Mouse (Mus musculus): ENCODE data around the gene Katnb1. TPM values are rescaled to one million over a fixed set of nuclear protein-coding genes. Genes with fewer than 3 reads are reported as not detected.

The Katnb1 gene
- polyA plus RNA-seq, 1 experiment, result 17.7 TPM

DNA sequence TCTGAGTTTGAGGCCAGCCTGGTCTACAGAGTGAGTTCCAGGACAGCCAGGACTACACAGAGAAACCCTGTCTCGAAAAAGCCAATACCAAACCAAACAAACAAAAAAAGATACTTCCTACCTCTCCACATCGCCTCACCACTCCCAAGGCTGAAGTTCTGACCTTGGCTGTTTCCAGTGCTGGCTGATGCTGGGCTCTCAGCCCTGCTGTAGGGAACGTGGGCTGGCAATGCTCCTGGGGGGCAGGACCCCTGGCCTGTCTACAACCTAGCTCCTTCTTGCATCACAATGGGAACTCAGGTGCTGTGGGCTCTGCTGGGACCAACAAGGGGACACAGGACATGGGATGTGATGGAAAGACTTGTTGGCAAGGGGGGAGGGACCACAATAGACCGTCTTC lies 32.1 kb downstream of the Katnb1 start:
- 80% methylated on average over 4 of the region's 4 CpGs for WGBS
- no peaks in the 10 kb centered on the region for H3K27me3 ChIP-seq (ENCODE audit: control insufficient read depth, insufficient read depth, low read length)
- H3K36me3 ChIP-seq (ENCODE audit: control insufficient read depth, insufficient read depth, low read length), result 0 out of 2 replicates have a peak, but pooled peaks cover 2% of the 10 kb centered on the region
- H3K4me3 ChIP-seq (ENCODE audit: low read depth, low read length), result no peak overlapping the region
- TF ChIP-seq POLR2A (IDR thresholded peaks at IDR 0.05; ENCODE audit: low read depth, low read length), result no peak
- TF ChIP-seq CTCF (IDR thresholded peaks at IDR 0.05; ENCODE audit: extremely low read depth, insufficient read length, insufficient replicate concordance, low read depth, low read length), result no peak
- no peaks in the 10 kb centered on the region for H3K4me1 ChIP-seq (ENCODE audit: control insufficient read depth, insufficient read depth, insufficient read length, low read length)
- H3K27ac ChIP-seq (ENCODE audit: insufficient read depth, low read depth, low read length), result no peak overlapping the region

DNA sequence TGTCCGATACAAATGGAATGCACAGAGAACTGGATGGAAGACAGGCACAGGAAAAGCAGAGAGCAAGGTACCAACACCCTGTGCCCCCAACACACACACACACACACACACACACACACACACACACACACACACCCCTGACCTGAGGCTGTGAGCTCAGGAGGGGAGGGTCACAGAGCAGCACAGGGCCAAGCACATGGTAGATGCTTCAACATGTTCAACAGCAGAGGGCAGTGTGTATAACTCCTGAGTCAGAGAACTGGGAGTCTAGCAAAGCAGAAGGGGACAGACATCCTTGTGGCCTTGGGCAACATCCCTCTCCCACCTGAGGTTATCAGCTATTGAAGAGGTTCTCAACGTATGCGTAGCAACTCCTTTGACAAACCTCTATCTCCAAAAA lies 32.8 kb downstream of the Katnb1 start:
- Histone ChIP-seq H3K27me3 (ENCODE audit: control insufficient read depth, insufficient read depth, low read length) (no peaks in the 10 kb centered on the region), H3K4me3 (ENCODE audit: low read depth, low read length) (no peak overlapping the region), H3K36me3 (ENCODE audit: control insufficient read depth, insufficient read depth, low read length) (0 out of 2 replicates have a peak, but pooled peaks cover 2% of the 10 kb centered on the region), H3K4me1 (ENCODE audit: control insufficient read depth, insufficient read depth, insufficient read length, low read length) (no peaks in the 10 kb centered on the region), H3K27ac (ENCODE audit: insufficient read depth, low read depth, low read length) (no peak overlapping the region)
- TF ChIP-seq POLR2A (IDR thresholded peaks at IDR 0.05; ENCODE audit: low read depth, low read length), result no peak
- peak; percentile 25; the same call in 1 of the 2 replicates for TF ChIP-seq CTCF (IDR thresholded peaks at IDR 0.05; ENCODE audit: extremely low read depth, insufficient read length, insufficient replicate concordance, low read depth, low read length)
- 76% methylated on average over 3 of the region's 3 CpGs for WGBS

DNA sequence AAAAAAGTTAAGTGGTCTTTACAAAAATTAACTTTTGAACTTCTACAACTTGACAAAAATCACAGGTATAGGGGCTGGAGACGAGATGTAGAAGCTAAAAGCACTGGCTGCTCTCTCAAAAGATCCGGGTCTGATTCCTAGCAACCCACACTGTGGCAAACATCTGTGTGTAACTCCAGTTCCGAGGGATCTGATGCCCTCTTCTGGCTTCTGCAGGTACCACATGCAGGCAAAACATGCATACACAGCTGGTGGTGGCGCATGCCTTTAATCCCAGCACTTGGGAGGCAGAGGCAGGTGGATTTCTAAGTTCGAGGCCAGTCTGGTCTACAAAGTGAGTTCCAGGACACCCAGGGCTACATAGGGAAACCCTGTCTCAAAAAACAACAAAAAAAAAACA lies 42.5 kb downstream of the Katnb1 start:
- WGBS, result 96% methylated on average over 5 of the region's 5 CpGs
- TF ChIP-seq CTCF (IDR thresholded peaks at IDR 0.05; ENCODE audit: extremely low read depth, insufficient read length, insufficient replicate concordance, low read depth, low read length) (peak; percentile 17; the same call in 1 of the 2 replicates), POLR2A (IDR thresholded peaks at IDR 0.05; ENCODE audit: low read depth, low read length) (no peak)
- Histone ChIP-seq H3K4me3 (ENCODE audit: low read depth, low read length) (no peak overlapping the region), H3K27ac (ENCODE audit: insufficient read depth, low read depth, low read length) (no peak overlapping the region), H3K27me3 (ENCODE audit: control insufficient read depth, insufficient read depth, low read length) (no peaks in the 10 kb centered on the region), H3K4me1 (ENCODE audit: control insufficient read depth, insufficient read depth, insufficient read length, low read length) (no peaks in the 10 kb centered on the region), H3K36me3 (ENCODE audit: control insufficient read depth, insufficient read depth, low read length) (peaks cover 9% of the 10 kb centered on the region)

DNA sequence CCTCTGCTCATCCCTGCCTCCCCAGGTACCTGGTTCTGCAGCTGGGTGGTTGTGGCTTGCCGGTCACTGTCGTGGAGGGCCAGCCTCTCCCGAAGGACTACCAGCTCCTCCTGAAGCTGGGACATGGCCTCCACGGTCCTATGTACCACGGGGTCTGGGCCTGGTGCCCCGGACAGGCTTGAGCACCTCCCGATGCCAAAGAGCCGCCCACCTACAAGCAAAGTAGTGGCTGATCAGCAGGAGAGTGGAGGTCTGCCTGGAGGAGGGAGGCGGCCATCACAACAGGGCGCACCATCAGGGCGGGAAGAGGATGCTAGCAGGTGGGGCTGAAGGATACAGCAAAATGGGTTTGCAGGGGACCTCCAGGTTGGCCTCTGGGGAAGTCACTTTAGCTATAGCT lies 45.5 kb downstream of the Katnb1 start:
- no peaks in the 10 kb centered on the region for H3K27me3 ChIP-seq (ENCODE audit: control insufficient read depth, insufficient read depth, low read length)
- H3K4me3 ChIP-seq (ENCODE audit: low read depth, low read length), result no peak overlapping the region
- H3K36me3 ChIP-seq (ENCODE audit: control insufficient read depth, insufficient read depth, low read length), result peaks cover 11% of the 10 kb centered on the region
- no peak overlapping the region for H3K27ac ChIP-seq (ENCODE audit: insufficient read depth, low read depth, low read length)
- no peak for TF ChIP-seq CTCF (IDR thresholded peaks at IDR 0.05; ENCODE audit: extremely low read depth, insufficient read length, insufficient replicate concordance, low read depth, low read length)
- TF ChIP-seq POLR2A (IDR thresholded peaks at IDR 0.05; ENCODE audit: low read depth, low read length), result no peak
- peaks cover 3% of the 10 kb centered on the region; the same call in 1 of the 2 replicates for H3K4me1 ChIP-seq (ENCODE audit: control insufficient read depth, insufficient read depth, insufficient read length, low read length)
- 91% methylated on average over 11 of the region's 11 CpGs for WGBS

DNA sequence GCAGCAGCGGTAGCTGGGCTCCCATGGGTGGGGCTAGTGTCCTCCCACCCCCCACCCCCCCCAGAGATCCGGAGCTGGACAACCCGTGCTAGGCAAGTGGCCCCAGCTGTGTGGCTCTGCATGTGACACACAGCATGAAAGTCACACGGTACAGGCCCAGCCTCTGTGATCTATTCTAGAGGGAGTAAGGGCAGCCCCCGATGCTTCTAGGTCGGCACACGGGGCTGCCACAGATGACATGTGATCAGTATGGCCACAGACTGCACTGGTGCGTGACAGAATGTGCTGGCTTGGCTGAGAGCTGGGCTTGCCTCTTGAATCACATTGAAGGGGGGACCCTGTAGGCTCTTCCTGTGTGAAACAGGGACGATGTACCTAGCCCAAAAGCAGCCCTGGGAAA lies 46.7 kb downstream of the Katnb1 start:
- Histone ChIP-seq H3K4me3 (ENCODE audit: low read depth, low read length) (no peak overlapping the region), H3K4me1 (ENCODE audit: control insufficient read depth, insufficient read depth, insufficient read length, low read length) (peaks cover 3% of the 10 kb centered on the region; the same call in 1 of the 2 replicates), H3K27me3 (ENCODE audit: control insufficient read depth, insufficient read depth, low read length) (no peaks in the 10 kb centered on the region), H3K27ac (ENCODE audit: insufficient read depth, low read depth, low read length) (no peak overlapping the region), H3K36me3 (ENCODE audit: control insufficient read depth, insufficient read depth, low read length) (peaks cover 9% of the 10 kb centered on the region)
- 88% methylated on average over 9 of the region's 9 CpGs for WGBS
- TF ChIP-seq CTCF (IDR thresholded peaks at IDR 0.05; ENCODE audit: extremely low read depth, insufficient read length, insufficient replicate concordance, low read depth, low read length) (no peak), POLR2A (IDR thresholded peaks at IDR 0.05; ENCODE audit: low read depth, low read length) (no peak)

DNA sequence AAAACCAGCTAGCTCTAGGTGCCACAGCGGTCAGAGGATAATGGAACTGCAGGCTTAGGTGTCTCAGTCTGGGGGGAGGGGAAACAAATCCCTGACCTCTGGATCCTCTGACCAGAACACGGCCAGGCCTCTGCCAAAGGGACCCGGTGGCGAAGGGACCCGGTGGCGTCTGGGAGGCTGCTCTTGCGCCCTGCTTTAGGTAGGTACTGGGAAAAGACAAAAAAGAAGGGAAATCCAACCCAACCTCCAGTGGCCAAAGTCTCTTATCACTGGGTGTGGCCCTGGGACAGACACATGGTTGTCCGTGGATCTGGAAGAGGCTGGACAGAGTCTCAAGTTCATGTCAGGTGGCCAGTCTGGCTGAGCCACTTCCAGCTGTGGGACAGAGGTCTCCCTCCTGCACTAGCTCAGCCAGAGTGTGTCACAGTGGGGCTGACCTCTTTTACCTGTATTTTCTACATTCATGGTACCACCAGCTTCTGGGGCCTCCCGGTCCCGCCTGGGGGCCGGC lies 47.8 kb downstream of the Katnb1 start:
- Histone ChIP-seq H3K27me3 (ENCODE audit: control insufficient read depth, insufficient read depth, low read length) (no peaks in the 10 kb centered on the region), H3K36me3 (ENCODE audit: control insufficient read depth, insufficient read depth, low read length) (peaks cover 9% of the 10 kb centered on the region), H3K4me1 (ENCODE audit: control insufficient read depth, insufficient read depth, insufficient read length, low read length) (peaks cover 3% of the 10 kb centered on the region; the same call in 1 of the 2 replicates), H3K27ac (ENCODE audit: insufficient read depth, low read depth, low read length) (no peak overlapping the region), H3K4me3 (ENCODE audit: low read depth, low read length) (no peak overlapping the region)
- TF ChIP-seq CTCF (IDR thresholded peaks at IDR 0.05; ENCODE audit: extremely low read depth, insufficient read length, insufficient replicate concordance, low read depth, low read length), result no peak
- no peak for TF ChIP-seq POLR2A (IDR thresholded peaks at IDR 0.05; ENCODE audit: low read depth, low read length)
- 87% methylated on average over 11 of the region's 11 CpGs for WGBS

DNA sequence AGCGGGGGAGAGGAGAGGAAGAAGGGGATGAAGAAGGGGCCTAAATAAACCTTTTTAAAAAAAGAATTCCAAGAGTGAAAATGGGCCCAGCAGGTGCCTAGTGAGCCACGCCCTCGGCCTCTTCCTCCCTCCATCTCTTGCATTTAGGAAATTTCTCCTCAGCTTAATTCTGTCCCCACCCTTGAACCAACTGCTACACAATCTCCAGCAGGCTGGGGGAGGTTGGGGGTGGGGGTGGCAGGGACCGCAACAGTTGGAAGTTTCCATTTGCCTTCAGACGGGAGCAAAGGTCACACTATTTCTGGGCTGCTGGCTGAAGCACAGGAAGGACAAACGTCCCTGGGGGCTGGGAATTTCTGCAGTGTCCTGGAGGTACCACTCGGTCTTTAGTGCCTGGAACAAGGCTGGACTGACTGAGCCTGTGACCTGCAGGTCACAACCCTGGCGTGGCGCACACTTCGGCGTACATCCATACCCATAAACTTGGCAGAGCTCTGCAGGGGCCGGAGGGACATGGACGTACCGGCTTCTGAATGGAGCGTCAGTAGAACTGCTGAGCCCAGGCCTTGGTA lies 50.1 kb downstream of the Katnb1 start:
- H3K27ac ChIP-seq (ENCODE audit: insufficient read depth, low read depth, low read length), result no peak overlapping the region
- 69% methylated on average over 15 of the region's 15 CpGs for WGBS
- no peak overlapping the region for H3K4me3 ChIP-seq (ENCODE audit: low read depth, low read length)
- TF ChIP-seq POLR2A (IDR thresholded peaks at IDR 0.05; ENCODE audit: low read depth, low read length) (no peak), CTCF (IDR thresholded peaks at IDR 0.05; ENCODE audit: extremely low read depth, insufficient read length, insufficient replicate concordance, low read depth, low read length) (no peak)
- peaks cover 3% of the 10 kb centered on the region; the same call in 1 of the 2 replicates for H3K4me1 ChIP-seq (ENCODE audit: control insufficient read depth, insufficient read depth, insufficient read length, low read length)
- H3K36me3 ChIP-seq (ENCODE audit: control insufficient read depth, insufficient read depth, low read length), result peaks cover 7% of the 10 kb centered on the region; the same call in 1 of the 2 replicates
- no peaks in the 10 kb centered on the region for H3K27me3 ChIP-seq (ENCODE audit: control insufficient read depth, insufficient read depth, low read length)

Data from small intestine, adult 2 months (tissue).